Mouse (Mus musculus) brown adipose tissue, adult 24 weeks (tissue): ENCODE measurements around the gene Ppp1r12a. TPM values are rescaled to one million over a fixed set of nuclear protein-coding genes. Genes with fewer than 3 reads are reported as not detected.
"Not testable (repeated sequence)": the region's sequence is repeated elsewhere in the genome, so short reads cannot be mapped to it uniquely, and the experiment has no call there.

Source experiments
- H3K27ac ChIP-seq: fragments of 200-500 bp; replicated peaks from 2 replicates; pipeline ENCODE4 v1.5.1; 2012; ENCODE audit warnings: low read depth, mild to moderate bottlenecking, low read length
- H3K4me1 ChIP-seq: fragments of 200-500 bp; 2 replicates; pipeline ENCODE4 v1.6.1; 2012; ENCODE audit warnings: low read length, mixed read lengths; ENCODE audit not compliant: control insufficient read depth, insufficient read depth, insufficient read length
- H3K4me3 ChIP-seq: fragments of 200-500 bp; 2 replicates; pipeline ENCODE4 v1.5.1; 2012; ENCODE audit warnings: low read depth, mild to moderate bottlenecking, low read length, moderate library complexity; ENCODE audit not compliant: insufficient read depth
- polyA plus RNA-seq: library from polyadenylated mRNA; stranded (reverse); fragments of >200 nt; gene quantifications from 2 replicates; pipeline ENCODE4 v1.2.4, GENCODE M21; 2012; ENCODE audit not compliant: missing spikeins, insufficient read depth, insufficient read length

Gene Ppp1r12a
- polyA plus RNA-seq, 1 experiment = 23.5 TPM

DNA sequence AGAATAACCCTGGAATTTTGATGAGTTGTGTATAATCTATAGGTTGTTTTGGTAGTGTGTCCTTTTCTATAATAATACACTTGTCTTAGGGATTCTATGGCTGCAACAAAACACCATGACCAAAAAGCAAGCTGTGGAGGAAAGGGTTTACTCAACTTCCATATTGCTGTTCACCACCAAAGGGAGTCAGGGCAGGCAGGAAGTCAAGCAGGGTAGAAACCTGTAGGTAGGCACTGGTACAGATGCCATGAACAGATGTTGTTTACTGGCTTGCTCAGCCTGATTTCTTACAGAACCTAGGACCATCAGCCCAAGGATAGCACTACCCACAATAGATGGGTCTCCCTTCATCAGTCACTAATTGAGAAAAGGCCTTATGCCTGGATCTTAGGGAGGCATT, 41.4 kb downstream of the Ppp1r12a start:
- Histone ChIP-seq H3K4me3 (no peak overlapping the region), H3K4me1 (peaks cover 9% of the 10 kb centered on the region), H3K27ac (no peak overlapping the region)

DNA sequence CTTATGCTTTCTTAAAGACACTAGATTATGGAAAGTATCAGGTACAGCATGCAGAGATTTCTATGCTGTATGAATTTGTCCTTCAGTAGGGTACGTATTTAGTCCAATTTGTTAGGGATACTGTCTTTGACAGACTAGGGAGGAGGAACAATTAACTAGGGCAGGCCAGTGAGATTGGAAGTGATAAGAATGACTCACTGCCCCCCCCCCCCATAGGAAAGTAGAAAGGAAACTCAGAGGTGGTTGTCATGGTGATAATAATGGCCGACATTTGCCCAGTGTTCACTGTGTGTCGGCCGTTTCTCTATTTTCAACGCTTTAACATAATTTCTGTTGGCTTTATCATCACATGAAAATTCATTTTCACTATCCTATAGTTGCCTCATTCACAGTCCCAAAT, 47.4 kb downstream of the Ppp1r12a start:
- Histone ChIP-seq H3K4me1 (peaks cover 10% of the 10 kb centered on the region), H3K4me3 (no peak overlapping the region), H3K27ac (no peak overlapping the region)

DNA sequence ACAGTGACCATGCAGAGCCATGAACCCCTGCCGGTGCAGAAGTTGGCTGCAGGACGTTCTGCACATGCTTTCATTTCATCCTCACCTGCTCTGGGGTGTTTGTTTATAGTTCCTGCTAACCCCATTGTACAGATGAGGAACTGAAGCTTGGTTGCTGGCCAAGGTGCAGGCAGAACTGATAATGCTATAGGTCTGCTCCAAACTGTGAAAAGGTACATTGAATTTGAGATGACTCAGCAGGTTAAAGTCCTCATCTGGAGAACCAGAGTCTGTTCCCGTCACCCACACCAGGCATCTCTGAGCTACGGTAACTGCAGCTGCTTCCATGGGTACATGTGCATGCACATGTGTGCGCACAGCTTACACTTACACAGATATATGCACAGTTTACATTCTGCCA, 62.4 kb downstream of the Ppp1r12a start:
- Histone ChIP-seq H3K27ac (no peak overlapping the region), H3K4me3 (no peak overlapping the region), H3K4me1 (no peaks in the 10 kb centered on the region)

DNA sequence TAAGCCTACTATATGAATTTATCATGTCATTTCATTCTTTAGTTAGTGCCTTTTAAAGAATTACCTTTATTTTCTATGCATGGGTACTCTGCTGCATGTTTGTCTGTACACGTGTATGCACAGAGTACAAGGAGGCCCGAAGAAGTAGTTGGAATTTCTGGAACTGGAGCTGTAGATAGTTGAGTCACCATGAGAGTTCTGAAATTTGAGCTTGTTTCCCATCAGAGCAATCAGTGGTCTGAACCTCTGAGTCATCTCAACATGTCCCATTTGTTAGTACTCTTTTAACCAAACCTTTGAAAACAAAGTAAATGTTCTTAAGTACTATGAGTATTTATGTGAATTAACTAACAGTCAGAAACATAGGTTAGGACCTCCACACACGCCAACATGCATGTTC, 75.1 kb downstream of the Ppp1r12a start:
- no peaks in the 10 kb centered on the region for H3K4me1 ChIP-seq
- no peak overlapping the region for H3K4me3 ChIP-seq
- H3K27ac ChIP-seq = no peak overlapping the region

DNA sequence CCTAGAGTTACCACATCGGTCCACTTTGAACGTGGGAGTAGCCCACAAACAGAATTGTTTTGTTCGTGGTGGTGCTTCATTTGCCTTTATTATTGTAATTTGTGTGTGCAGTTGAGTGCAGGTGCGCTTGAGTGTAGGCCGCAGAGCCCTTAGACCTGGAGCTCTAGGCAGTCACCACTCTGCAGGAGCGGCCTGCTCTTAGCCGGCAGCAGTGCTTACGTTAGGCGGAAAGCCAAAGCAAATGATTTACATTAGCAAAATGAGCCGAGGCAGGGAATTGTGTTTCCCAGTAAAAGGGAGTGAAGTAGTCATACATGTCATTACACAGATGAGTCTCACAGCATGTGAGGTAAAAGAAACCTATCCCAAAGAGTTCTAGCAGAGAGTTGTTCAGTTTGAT, 77.1 kb downstream of the Ppp1r12a start:
- Histone ChIP-seq H3K4me1 (no peaks in the 10 kb centered on the region), H3K4me3 (no peak overlapping the region), H3K27ac (no peak overlapping the region)

DNA sequence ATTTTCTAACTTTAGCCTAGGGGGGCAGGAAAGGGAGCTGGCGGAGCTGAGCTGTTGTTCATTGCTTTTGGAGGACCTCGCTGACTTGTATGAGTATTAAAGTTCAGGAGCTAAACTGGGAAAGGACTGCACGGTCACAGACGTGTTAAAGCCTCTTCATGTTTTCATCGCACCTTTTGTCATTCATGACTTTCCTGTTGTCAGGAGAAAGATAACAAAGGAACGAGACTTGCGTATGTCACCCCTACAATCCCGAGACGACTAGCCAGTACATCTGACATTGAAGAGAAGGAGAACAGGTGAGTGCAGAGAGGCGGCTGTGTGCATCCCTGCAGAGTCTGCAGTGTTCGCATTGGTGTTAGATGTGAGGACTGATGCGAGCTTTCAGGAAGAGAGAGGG, 88.7 kb downstream of the Ppp1r12a start:
- no peak overlapping the region for H3K4me3 ChIP-seq
- H3K27ac ChIP-seq = no peak overlapping the region
- H3K4me1 ChIP-seq = no peaks in the 10 kb centered on the region

DNA sequence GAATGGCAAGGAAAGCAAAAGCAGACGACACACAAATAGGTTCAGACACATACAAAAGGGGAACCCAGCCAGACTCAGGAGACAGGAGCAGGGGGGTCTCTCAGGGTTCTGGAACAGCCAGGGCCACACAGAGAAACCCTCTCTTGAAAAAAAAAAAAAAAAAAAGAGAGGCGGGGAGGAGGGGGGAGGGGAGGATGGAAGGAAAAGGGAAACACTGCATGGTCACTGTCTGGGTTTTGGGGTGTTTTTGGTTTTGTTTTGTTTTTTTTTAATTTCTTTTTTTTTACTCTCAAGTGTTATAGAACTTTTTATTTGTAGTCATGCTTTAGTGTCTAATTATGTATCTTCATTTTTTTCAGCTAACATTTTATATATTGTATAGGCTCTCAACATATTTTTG, 89.2 kb downstream of the Ppp1r12a start:
- H3K4me3 ChIP-seq = no peak overlapping the region
- no peaks in the 10 kb centered on the region for H3K4me1 ChIP-seq
- H3K27ac ChIP-seq = no peak overlapping the region

DNA sequence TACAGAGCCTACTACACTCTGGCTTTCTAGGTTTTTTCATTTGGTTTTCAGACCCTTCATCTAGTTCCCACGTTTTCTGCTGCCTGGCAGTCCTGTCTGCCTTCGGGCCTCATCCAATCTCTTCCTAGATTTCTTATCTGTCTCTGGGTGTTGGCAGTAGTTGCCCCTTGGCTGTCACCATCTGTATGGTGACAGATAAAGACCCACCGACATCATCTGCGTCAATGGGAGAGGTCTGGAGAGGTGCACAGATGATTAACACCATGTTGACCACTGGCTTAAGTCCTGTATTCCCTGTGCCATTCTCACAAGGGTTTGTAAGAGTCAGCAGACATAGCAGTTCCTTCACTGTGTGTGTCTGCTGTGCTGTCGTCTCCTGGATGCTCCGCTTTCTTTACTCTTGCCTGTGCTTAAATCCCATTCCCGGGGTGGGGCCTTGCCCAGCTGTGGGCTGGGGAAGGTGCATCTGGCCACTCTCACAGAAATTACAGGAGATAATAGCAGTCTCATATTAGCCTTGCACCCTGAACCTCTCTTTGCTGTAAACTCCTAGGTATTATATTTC, 93.9 kb downstream of the Ppp1r12a start:
- Histone ChIP-seq H3K27ac (no peak overlapping the region), H3K4me3 (no peak overlapping the region), H3K4me1 (no peaks in the 10 kb centered on the region)

DNA sequence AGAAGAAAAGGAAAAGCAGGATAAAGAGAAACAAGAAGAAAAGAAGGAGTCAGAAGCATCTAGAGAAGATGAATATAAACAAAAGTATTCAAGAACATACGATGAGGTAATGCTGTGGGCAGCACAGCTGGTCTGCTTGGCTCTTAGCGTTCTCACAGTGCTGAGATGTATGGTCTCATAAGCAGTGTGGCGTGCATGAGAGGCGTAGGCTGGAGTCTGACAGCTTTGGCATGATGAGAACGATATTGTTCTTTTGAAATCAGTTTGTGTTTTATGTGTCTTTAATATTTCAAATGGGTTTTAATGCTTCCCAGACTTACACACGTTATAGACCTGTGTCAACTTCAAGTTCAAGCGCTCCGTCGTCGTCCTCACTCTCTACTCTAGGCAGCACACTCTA, 98.9 kb downstream of the Ppp1r12a start:
- Histone ChIP-seq H3K27ac (no peak overlapping the region), H3K4me3 (no peak overlapping the region), H3K4me1 (no peaks in the 10 kb centered on the region)

DNA sequence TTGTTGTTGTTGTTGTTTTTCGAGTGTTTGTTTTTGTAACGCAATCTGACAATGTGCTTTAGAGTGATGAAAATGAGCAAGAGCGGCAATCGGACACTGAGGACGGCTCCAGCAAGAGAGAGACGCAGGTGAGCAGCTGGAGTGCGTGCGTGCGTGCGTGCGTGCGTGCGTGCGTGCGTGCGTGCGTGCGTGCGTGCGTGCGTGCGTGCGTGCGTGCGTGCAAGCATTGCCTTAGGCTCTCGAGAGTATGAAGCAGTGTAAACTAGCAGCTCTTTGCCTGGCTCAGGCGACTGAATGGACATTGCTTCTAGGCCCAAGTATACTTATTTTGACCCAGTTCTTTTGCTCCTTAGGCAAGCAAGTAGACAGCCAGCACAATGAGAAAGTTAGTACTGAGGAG, 102.6 kb downstream of the Ppp1r12a start:
- no peak overlapping the region for H3K4me3 ChIP-seq
- H3K27ac ChIP-seq = no peak overlapping the region
- no peaks in the 10 kb centered on the region for H3K4me1 ChIP-seq

DNA sequence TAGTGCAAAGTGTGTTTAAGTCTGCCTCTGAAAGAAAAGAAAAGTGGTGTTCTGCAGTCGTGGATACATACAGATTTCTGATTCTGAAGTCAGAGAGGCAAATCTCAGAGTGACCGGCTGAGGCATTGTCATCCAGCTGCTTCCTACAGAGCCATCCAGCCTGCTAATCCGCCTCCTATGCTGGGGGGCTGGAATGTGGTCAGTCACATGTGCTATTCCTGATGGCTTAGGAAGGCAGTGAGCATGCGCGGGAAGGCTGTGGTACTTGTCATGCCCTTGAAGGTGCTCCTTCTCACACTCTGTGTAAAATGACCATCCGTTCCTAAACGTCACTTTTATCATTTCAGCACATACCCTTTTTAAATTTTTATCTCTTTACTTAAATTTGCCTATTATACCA, 109.2 kb downstream of the Ppp1r12a start:
- Histone ChIP-seq H3K27ac (no peak overlapping the region), H3K4me3 (no peak overlapping the region), H3K4me1 (no peaks in the 10 kb centered on the region)

DNA sequence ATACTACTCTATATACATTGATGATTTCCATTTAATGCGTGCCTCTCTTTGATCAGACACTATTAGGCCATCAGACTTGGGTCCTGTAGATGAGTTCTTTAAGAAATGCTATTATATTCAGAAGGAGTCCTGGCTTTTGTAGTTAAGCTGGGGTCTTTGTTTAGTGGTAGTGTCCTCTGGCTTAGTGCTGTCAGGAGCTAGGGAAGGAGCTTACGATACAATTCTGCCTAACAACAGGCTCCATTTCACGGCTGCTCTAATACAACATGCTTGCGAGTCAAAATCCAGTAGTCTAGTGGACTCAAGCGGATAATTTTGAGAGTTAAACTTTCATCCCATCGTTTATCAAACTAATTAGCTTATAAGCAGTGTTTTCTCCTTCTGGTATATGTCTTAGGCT, 114.7 kb downstream of the Ppp1r12a start:
- Histone ChIP-seq H3K4me3 (no peak overlapping the region), H3K27ac (no peak overlapping the region), H3K4me1 (no peaks in the 10 kb centered on the region)

DNA sequence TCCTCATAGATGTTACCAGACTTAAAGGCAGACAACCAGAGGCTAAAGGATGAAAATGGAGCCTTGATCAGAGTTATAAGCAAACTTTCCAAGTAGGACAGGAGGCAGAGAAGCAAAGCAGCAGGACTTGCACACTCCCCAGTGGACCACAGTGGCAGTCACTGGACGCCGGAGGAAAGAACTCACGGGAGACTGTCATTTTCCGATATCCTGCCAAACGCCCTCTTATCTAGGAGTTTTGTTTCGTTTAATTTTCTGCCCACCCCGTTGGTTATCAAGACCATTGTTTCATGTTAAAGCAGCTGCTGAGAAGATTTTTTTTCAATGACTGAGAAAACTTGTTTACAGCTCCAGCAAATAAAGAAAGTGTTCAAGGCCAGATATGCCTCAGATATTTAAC, 115.2 kb downstream of the Ppp1r12a start:
- no peak overlapping the region for H3K4me3 ChIP-seq

DNA sequence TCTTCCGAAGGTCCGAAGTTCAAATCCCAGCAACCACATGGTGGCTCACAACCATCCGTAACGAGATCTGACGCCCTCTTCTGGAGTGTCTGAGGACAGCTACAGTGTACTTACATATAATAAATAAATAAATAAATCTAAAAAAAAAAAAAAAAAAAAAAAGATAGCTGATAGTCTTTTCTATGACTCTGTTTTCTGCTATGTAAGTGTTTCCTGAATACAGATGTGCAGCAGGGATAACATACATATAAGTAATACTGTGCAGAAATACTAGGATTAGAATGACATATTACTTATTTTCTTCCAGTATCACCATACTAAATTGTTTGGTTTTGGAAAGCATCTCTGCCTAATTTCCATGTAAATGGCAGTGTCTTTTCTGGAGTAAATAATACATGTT, 119.1 kb downstream of the Ppp1r12a start:
- not testable (repeated sequence) for H3K4me3 ChIP-seq

More for the DNA sequence above, 115.2 kb downstream of the Ppp1r12a start:
- Histone ChIP-seq H3K4me1 (no peaks in the 10 kb centered on the region), H3K27ac (no peak overlapping the region)

DNA sequence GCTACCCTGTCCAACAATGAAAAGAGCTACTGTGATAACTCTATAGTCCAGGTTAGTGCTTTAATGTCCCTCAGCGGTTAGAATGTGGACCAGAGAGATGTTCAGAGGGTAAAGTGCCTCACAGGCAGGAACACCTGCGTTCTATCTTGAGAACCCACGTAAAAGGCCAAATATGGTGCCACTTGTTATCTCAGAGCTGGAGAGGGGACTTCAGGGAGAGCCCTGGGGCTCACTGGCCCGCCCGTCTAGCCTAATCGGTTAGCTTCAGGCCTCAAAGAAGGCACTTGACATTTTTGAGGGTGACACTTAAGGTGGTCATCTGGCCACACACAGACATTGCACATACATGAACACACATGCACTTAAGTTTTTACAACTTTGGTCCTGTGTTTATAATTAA, 120.4 kb downstream of the Ppp1r12a start:
- Histone ChIP-seq H3K4me1 (no peaks in the 10 kb centered on the region), H3K27ac (no peak overlapping the region), H3K4me3 (no peak overlapping the region)

More for the DNA sequence above, 119.1 kb downstream of the Ppp1r12a start:
- H3K4me1 ChIP-seq, H3K27ac ChIP-seq: not testable (repeated sequence)

DNA sequence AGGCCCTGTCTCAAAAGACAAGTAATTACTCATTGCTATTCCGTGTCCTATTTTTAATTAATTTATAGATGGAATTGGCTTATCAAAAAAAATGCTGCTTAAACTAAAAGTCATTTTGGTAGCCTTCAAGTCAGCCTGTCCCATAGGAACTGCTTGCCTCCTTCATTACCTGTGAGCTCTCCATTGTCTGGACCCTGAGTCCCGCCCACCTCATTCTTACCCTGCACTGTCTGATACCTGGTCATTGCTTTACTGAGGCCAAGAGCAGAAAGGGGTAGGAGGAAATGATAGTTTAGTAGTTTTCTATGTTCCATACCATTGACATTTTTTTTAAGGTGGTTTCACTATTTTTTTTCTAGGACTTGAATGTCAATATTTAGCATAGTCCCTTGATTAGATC, 121.4 kb downstream of the Ppp1r12a start:
- H3K4me3 ChIP-seq = no peak overlapping the region
- no peak overlapping the region for H3K27ac ChIP-seq
- H3K4me1 ChIP-seq = no peaks in the 10 kb centered on the region

DNA sequence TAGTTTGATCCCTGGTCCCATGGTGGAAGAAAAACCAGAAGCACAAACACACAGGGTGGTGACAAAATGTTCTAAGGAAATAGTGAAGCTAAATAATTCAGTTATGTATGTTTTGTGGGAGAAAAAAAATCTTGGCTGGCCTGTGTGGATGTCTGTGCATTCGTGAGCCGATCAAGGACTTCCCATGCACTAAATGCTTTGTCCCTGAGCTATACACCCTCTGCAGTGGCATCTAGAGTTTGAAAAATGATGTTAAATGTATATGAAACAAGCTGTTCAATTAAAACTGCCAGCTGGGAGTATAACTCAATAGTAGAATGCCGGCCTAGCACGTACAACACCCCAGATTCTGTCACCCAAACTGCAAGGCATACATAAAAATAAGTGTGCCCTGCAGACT, 121.8 kb downstream of the Ppp1r12a start:
- Histone ChIP-seq H3K4me1 (no peaks in the 10 kb centered on the region), H3K27ac (no peak overlapping the region), H3K4me3 (no peak overlapping the region)
